Mouse (Mus musculus): ENCODE measurements around the gene 0610040J01Rik. TPM values are rescaled to one million over a fixed set of nuclear protein-coding genes. Genes with fewer than 3 reads are reported as not detected.

The 0610040J01Rik gene
- polyA plus RNA-seq, 1 experiment: 17.0 TPM

Other genes with a start within 250 kb of the 0610040J01Rik start
- gene Nwd2, start 163.3 kb upstream of the 0610040J01Rik start, polyA plus RNA-seq (2012; rRNA removed): 0.01 and 0.03 TPM in 2 replicates
- 21.4 and 24.1 TPM in 2 replicates for gene Rell1, start 156.5 kb downstream of the 0610040J01Rik start, polyA plus RNA-seq (2012; rRNA removed)

All from urinary bladder, adult 2 months (tissue).